Mouse (Mus musculus) yolk sac, embryonic 10.5 days (tissue): ENCODE measurements around the gene Tyw3.
"Not testable (repeated sequence)": the region's sequence is repeated elsewhere in the genome, so short reads cannot be mapped to it uniquely, and the experiment has no call there.

Experiments used
- DNase-seq: peaks from one replicate; pipeline ENCODE4 v3.0.0-alpha.2; 2017; ENCODE audit warnings: low spot score

Tyw3 gene

GRCm38 (mm10) chr3:154596934-154597554, at the start of gene Tyw3:
TSS of gene Tyw3 (minus strand) at chr3:154597104.
- DNase-seq: peak; percentile 95

GRCm38 (mm10) chr3:154633091-154633490, 36.2 kb upstream of the Tyw3 start:
- DNase-seq: no peak

GRCm38 (mm10) chr3:154631281-154631680, 34.4 kb upstream of the Tyw3 start:
- not testable (repeated sequence) for DNase-seq

GRCm38 (mm10) chr3:154628284-154628683, 31.4 kb upstream of the Tyw3 start:
- DNase-seq: no peak

GRCm38 (mm10) chr3:154616106-154616505, 19.2 kb upstream of the Tyw3 start:
- no peak for DNase-seq

GRCm38 (mm10) chr3:154615304-154615703, 18.4 kb upstream of the Tyw3 start:
- no peak for DNase-seq

- DNase-seq: no peak
Observed at GRCm38 (mm10) chr3:154614771-154615170, 17.9 kb upstream of the Tyw3 start.

GRCm38 (mm10) chr3:154611888-154612287, 15.0 kb upstream of the Tyw3 start:
- DNase-seq: no peak

GRCm38 (mm10) chr3:154607896-154608295, 11.0 kb upstream of the Tyw3 start:
- DNase-seq: no peak

GRCm38 (mm10) chr3:154604871-154605270, 8.0 kb upstream of the Tyw3 start:
- no peak for DNase-seq

GRCm38 (mm10) chr3:154602141-154602540, 5.2 kb upstream of the Tyw3 start:
- no peak for DNase-seq

- peak; percentile 67 for DNase-seq
Observed at GRCm38 (mm10) chr3:154597561-154597960, 657 bp upstream of the Tyw3 start.

GRCm38 (mm10) chr3:154596488-154596933, 393 bp downstream of the Tyw3 start, which contains the start of gene Cryz:
TSS of gene Cryz (plus strand) at chr3:154596711.
- peak; percentile 84 for DNase-seq

- DNase-seq: no peak
Observed at GRCm38 (mm10) chr3:154594156-154594555, 2.7 kb downstream of the Tyw3 start.

GRCm38 (mm10) chr3:154593596-154593995, 3.3 kb downstream of the Tyw3 start:
- DNase-seq: no peak

GRCm38 (mm10) chr3:154591621-154592020, 5.3 kb downstream of the Tyw3 start:
- no peak for DNase-seq

GRCm38 (mm10) chr3:154590971-154591370, 5.9 kb downstream of the Tyw3 start:
- DNase-seq: no peak

- no peak for DNase-seq
Observed at GRCm38 (mm10) chr3:154584351-154584750, 12.6 kb downstream of the Tyw3 start.

GRCm38 (mm10) chr3:154577895-154578294, 19.0 kb downstream of the Tyw3 start:
- no peak for DNase-seq

- no peak for DNase-seq
Observed at GRCm38 (mm10) chr3:154573666-154574065, 23.2 kb downstream of the Tyw3 start.

- peak; percentile 28 for DNase-seq
Observed at GRCm38 (mm10) chr3:154572341-154572972, 24.4 kb downstream of the Tyw3 start.

GRCm38 (mm10) chr3:154570786-154571185, 26.1 kb downstream of the Tyw3 start:
- DNase-seq: no peak

- no peak for DNase-seq
Observed at GRCm38 (mm10) chr3:154570029-154570575, 26.8 kb downstream of the Tyw3 start.
